Mouse (Mus musculus): ENCODE results near the gene Gm3164. TPM values are rescaled to one million over a fixed set of nuclear protein-coding genes. Genes with fewer than 3 reads are reported as not detected.
"Not testable (repeated sequence)": the region's sequence is repeated elsewhere in the genome, so short reads cannot be mapped to it uniquely, and the experiment has no call there.

Gene Gm3164
- 3.4 and 4.1 TPM in 2 replicates for polyA plus RNA-seq (2014; fragmentation: Nextera tagmentation; extraction: Ambion mirVana)

GRCm38 (mm10) chr14:4414965-4415835, at the start of gene Gm3164:
TSS of gene Gm3164 (plus strand) at chr14:4415448.
- H3K4me1 ChIP-seq (ENCODE audit: control insufficient read depth, insufficient read depth, low read length); H3K9me3 ChIP-seq (replicated peaks; ENCODE audit: control insufficient read depth, low read length); H3K27me3 ChIP-seq (replicated peaks; ENCODE audit: control insufficient read depth, insufficient read depth, low read length); H3K36me3 ChIP-seq (ENCODE audit: control insufficient read depth, insufficient read depth, low read length); H3K27ac ChIP-seq (ENCODE audit: low read depth, low read length): not testable (repeated sequence)
- Histone ChIP-seq H3K4me3 (ENCODE audit: low read depth, low read length) (peak within 1 kb of the TSS; percentile 37), H3K4me2 (ENCODE audit: low read length) (peak within 1 kb of the TSS; percentile 52), H3K9ac (ENCODE audit: low read length) (peak within 1 kb of the TSS; percentile 56)
- WGBS, result under 1% methylated on average over 29 of the region's 59 CpGs
- peak; percentile 10 for DNase-seq (ENCODE audit: low spot score)
- peak; percentile 52; the same call in 1 of the 2 replicates for ATAC-seq

DNA sequence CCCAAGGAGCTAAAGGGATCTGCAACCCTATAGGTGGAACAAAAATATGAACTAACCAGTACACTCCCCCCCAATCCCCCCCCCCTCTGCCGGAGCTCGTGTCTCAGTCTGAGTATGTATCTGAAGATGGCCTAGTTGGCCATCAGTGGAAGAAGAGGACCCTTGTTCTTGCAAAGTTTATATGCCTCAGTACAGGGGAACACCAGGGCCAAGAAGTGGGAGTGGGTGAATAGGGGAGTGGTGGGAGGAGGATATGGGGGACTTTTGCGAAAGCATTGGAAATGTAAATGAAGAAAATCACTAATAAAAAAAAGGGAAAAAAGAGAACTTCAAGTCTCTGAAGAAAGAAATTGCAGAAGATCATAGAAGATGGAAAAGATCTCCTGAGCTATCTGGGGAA, 46.3 kb upstream of the Gm3164 start:
- not testable (repeated sequence) for H3K36me3 ChIP-seq (ENCODE audit: control insufficient read depth, insufficient read depth, low read length); H3K4me1 ChIP-seq (ENCODE audit: control insufficient read depth, insufficient read depth, low read length); H3K9me3 ChIP-seq (replicated peaks; ENCODE audit: control insufficient read depth, low read length); ATAC-seq; H3K4me2 ChIP-seq (ENCODE audit: low read length); H3K27ac ChIP-seq (ENCODE audit: low read depth, low read length); H3K27me3 ChIP-seq (replicated peaks; ENCODE audit: control insufficient read depth, insufficient read depth, low read length); H3K4me3 ChIP-seq (ENCODE audit: low read depth, low read length); DNase-seq (ENCODE audit: low spot score); H3K9ac ChIP-seq (ENCODE audit: low read length)
- 92% methylated on average over 3 of the region's 3 CpGs for WGBS

DNA sequence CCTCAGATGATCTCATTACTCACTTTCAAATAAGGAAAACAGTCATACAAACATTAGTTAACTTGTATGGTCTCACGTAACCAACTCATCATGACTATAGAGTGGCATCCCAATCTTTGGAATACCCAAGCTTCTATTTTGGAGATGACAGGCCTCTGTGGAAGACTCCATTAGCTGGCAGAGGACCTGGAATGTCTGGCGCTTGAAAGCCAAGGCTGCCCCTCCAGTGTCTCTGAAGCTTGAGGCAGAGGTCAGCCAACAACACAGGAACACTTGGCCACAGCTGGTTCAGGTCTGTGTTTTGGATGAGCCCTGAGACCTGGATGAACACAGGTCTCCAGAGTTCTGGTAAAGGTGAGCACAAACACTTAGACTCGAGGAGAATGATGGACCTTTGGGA, 45.6 kb upstream of the Gm3164 start:
- WGBS, result 78% methylated on average over 3 of the region's 3 CpGs
- H3K36me3 ChIP-seq (ENCODE audit: control insufficient read depth, insufficient read depth, low read length); H3K27me3 ChIP-seq (replicated peaks; ENCODE audit: control insufficient read depth, insufficient read depth, low read length); H3K9me3 ChIP-seq (replicated peaks; ENCODE audit: control insufficient read depth, low read length); ATAC-seq; H3K9ac ChIP-seq (ENCODE audit: low read length); H3K4me3 ChIP-seq (ENCODE audit: low read depth, low read length); H3K4me1 ChIP-seq (ENCODE audit: control insufficient read depth, insufficient read depth, low read length); DNase-seq (ENCODE audit: low spot score); H3K27ac ChIP-seq (ENCODE audit: low read depth, low read length); H3K4me2 ChIP-seq (ENCODE audit: low read length): not testable (repeated sequence)

- H3K4me3 ChIP-seq (ENCODE audit: low read depth, low read length); H3K4me1 ChIP-seq (ENCODE audit: control insufficient read depth, insufficient read depth, low read length); H3K4me2 ChIP-seq (ENCODE audit: low read length); ATAC-seq; H3K27me3 ChIP-seq (replicated peaks; ENCODE audit: control insufficient read depth, insufficient read depth, low read length); H3K36me3 ChIP-seq (ENCODE audit: control insufficient read depth, insufficient read depth, low read length); H3K27ac ChIP-seq (ENCODE audit: low read depth, low read length); H3K9ac ChIP-seq (ENCODE audit: low read length); H3K9me3 ChIP-seq (replicated peaks; ENCODE audit: control insufficient read depth, low read length); DNase-seq (ENCODE audit: low spot score): not testable (repeated sequence)
These were observed 37.4 kb upstream of the Gm3164 start for GRCm38 (mm10) chr14:4377871-4378270.

DNA sequence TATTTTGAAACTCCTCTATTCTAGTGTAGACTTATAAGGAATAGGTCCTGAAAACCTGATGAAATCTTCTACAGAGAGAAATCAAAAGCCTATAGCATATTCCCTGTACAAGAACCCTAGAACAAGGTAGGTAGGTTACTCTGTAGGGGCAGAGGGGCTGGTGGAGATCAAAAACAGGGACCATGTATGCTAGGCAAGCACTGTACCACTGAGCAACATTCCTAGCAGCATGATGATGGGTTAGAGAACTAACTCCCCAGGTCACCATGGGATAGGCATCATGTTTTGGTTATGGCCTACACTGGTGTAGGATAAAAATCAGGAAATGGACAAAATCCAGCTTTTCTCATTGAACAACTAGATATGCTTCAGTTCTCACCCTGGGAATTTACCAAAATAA, 29.6 kb upstream of the Gm3164 start:
- H3K36me3 ChIP-seq (ENCODE audit: control insufficient read depth, insufficient read depth, low read length), result not testable (repeated sequence)

GRCm38 (mm10) chr14:4392841-4393530, 22.3 kb upstream of the Gm3164 start:
- ATAC-seq; H3K27me3 ChIP-seq (replicated peaks; ENCODE audit: control insufficient read depth, insufficient read depth, low read length); H3K27ac ChIP-seq (ENCODE audit: low read depth, low read length); H3K36me3 ChIP-seq (ENCODE audit: control insufficient read depth, insufficient read depth, low read length); H3K4me2 ChIP-seq (ENCODE audit: low read length); H3K9ac ChIP-seq (ENCODE audit: low read length); H3K4me1 ChIP-seq (ENCODE audit: control insufficient read depth, insufficient read depth, low read length); DNase-seq (ENCODE audit: low spot score); H3K9me3 ChIP-seq (replicated peaks; ENCODE audit: control insufficient read depth, low read length); H3K4me3 ChIP-seq (ENCODE audit: low read depth, low read length): not testable (repeated sequence)
- 88% methylated on average over 2 of the region's 6 CpGs for WGBS

More for the DNA sequence above, 29.6 kb upstream of the Gm3164 start:
- not testable (repeated sequence) for H3K9me3 ChIP-seq (replicated peaks; ENCODE audit: control insufficient read depth, low read length); H3K27ac ChIP-seq (ENCODE audit: low read depth, low read length); H3K4me1 ChIP-seq (ENCODE audit: control insufficient read depth, insufficient read depth, low read length); ATAC-seq; H3K4me2 ChIP-seq (ENCODE audit: low read length); DNase-seq (ENCODE audit: low spot score); H3K9ac ChIP-seq (ENCODE audit: low read length); H3K27me3 ChIP-seq (replicated peaks; ENCODE audit: control insufficient read depth, insufficient read depth, low read length); H3K4me3 ChIP-seq (ENCODE audit: low read depth, low read length)

GRCm38 (mm10) chr14:4397226-4397625, 18.0 kb upstream of the Gm3164 start, which contains the start of gene Gm3159:
TSS of gene Gm3159 (plus strand) at chr14:4397526.
- not testable (repeated sequence) for DNase-seq (ENCODE audit: low spot score); H3K9ac ChIP-seq (ENCODE audit: low read length); H3K36me3 ChIP-seq (ENCODE audit: control insufficient read depth, insufficient read depth, low read length); H3K4me2 ChIP-seq (ENCODE audit: low read length); ATAC-seq; H3K27ac ChIP-seq (ENCODE audit: low read depth, low read length); H3K4me3 ChIP-seq (ENCODE audit: low read depth, low read length); H3K4me1 ChIP-seq (ENCODE audit: control insufficient read depth, insufficient read depth, low read length); H3K9me3 ChIP-seq (replicated peaks; ENCODE audit: control insufficient read depth, low read length); H3K27me3 ChIP-seq (replicated peaks; ENCODE audit: control insufficient read depth, insufficient read depth, low read length)
- WGBS, result 80% methylated on average over 1 of the region's 3 CpGs

DNA sequence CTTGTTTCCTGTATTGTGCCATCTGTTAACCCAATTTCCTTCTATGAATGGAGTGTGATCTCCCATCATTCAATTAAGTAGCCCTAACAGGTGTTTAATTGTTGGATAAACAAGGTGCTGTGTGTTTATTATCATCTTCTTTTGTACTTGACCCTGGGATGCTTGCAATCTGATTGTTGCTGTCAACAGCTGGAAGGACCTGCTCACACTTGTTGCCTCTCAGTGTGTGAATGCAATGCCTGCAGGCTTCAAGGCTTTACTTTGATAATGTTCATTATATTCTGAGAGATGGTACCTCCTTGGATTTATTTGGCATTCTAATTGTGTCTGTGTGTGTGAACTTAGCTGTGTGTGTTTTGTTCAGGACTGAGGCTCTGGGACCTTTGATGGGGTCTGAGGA, 16.6 kb upstream of the Gm3164 start:
- not testable (repeated sequence) for DNase-seq (ENCODE audit: low spot score); H3K4me3 ChIP-seq (ENCODE audit: low read depth, low read length); H3K4me2 ChIP-seq (ENCODE audit: low read length); H3K27me3 ChIP-seq (replicated peaks; ENCODE audit: control insufficient read depth, insufficient read depth, low read length); H3K4me1 ChIP-seq (ENCODE audit: control insufficient read depth, insufficient read depth, low read length); H3K9ac ChIP-seq (ENCODE audit: low read length); H3K9me3 ChIP-seq (replicated peaks; ENCODE audit: control insufficient read depth, low read length); H3K36me3 ChIP-seq (ENCODE audit: control insufficient read depth, insufficient read depth, low read length); H3K27ac ChIP-seq (ENCODE audit: low read depth, low read length); ATAC-seq

Data from forebrain, embryonic 14.5 days (tissue).